Mouse (Mus musculus): Measurements from ENCODE around the gene Anks1b.

GRCm38 (mm10) chr10:90077930-90078329, 204.6 kb downstream of the Anks1b start:
- TF ChIP-seq CTCF (IDR thresholded peaks at IDR 0.05; ENCODE audit: low read depth), result no peak
- TF ChIP-seq EP300 (optimal IDR thresholded peaks at IDR 0.05), result no peak
